Mouse (Mus musculus) CH12.LX (cell line): ENCODE measurements around the gene Rnf128.

Experiments used
- CHD2 ChIP-seq: IDR thresholded peaks from 2 replicates; pipeline ENCODE4 v1.6.1; 2011; ENCODE audit warnings: low read length, improper control_type of control experiment
- GABPA ChIP-seq: IDR thresholded peaks from 2 replicates; pipeline ENCODE4 v1.6.1; 2012; ENCODE audit warnings: low read depth, low read length, improper control_type of control experiment, inconsistent platforms; ENCODE audit not compliant: insufficient replicate concordance
- HCFC1 ChIP-seq: IDR thresholded peaks from 2 replicates; pipeline ENCODE4 v1.6.1; 2012; ENCODE audit warnings: low read depth, mild to moderate bottlenecking, inconsistent platforms, low read length, improper control_type of control experiment
- MAX ChIP-seq: IDR thresholded peaks from 2 replicates; pipeline ENCODE4 v1.6.1; 2011; ENCODE audit warnings: low read length, improper control_type of control experiment
- UBTF ChIP-seq: IDR thresholded peaks from 2 replicates; pipeline ENCODE4 v1.6.1; 2012; ENCODE audit warnings: low read depth, mild to moderate bottlenecking, inconsistent platforms, low read length, improper control_type of control experiment, moderate library complexity
- USF1 ChIP-seq: IDR thresholded peaks from 2 replicates; pipeline ENCODE4 v1.6.1; 2014; ENCODE audit warnings: low read depth, mild to moderate bottlenecking, inconsistent platforms, low read length, improper control_type of control experiment

DNA sequence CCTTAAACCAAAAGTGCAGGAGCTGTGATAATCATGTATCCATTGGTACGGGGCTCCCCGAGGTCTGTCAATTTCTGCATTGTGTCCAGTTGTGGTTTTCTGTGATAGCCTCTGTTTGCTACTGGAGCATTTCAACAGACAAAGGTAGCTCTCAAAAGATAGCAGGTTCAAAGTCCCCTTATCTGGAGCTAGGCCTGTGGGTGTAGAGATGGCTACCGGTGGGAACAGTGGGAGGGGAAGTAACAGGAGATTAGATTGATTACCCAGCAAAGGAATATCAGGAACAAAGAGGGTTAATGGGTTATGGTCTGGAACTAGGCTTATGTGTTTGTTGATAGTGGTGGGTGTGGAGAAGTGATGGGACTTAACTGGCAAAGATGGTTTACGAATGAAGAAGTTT lies 36.1 kb upstream of the Rnf128 start:
- TF ChIP-seq UBTF = no peak
- no peak for TF ChIP-seq CHD2
- no peak for TF ChIP-seq USF1
- no peak for TF ChIP-seq MAX
- no peak for TF ChIP-seq GABPA
- TF ChIP-seq HCFC1 = no peak
